Mouse (Mus musculus): ENCODE data around the gene Olfr548-ps1.

DNA sequence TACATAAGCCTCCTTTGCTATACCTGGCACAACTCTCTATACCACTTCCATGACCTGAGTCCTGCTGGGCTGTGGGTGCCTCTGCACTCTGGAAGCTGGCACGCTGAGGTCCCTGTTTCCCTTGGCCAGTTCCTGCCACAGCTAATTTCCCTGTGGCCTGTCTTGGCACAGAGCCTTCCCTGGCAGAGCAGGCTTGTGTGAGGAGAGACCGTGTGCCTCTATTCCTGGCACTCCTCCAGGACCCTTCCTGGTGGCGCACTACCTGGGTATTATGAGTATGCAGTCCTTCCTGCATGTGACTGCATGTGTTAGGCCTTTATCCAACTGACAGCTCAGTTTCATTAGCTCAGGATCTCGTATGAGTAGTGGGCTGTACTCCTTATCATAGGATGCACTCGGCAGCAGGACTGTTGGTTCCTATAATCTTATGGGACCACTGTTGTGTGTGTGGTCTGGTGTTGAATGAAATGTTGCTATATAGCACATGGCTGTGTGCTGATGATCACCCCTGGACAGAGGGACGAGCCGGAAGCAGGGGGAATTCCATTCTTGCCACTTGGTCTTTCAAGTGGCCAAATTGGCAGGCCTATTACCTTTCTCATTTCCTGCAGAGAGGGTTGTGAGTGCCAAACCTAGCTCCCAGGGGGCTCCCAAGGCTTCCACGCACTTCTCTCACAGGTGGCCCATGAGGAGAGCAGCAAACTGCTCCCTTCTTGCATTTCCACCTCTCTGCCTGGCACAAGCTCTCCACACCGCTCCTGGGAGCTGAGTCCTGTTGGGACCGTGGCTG is 24.2 kb upstream of the Olfr548-ps1 start:
- no peak for TF ChIP-seq CTCF (IDR thresholded peaks at IDR 0.05; ENCODE audit: low read depth, low read length)
- TF ChIP-seq POLR2A (IDR thresholded peaks at IDR 0.05; ENCODE audit: borderline replicate concordance, low read depth, low read length), result no peak

Data from bone marrow macrophage, adult 2 months (primary cell).